Mouse (Mus musculus): ENCODE data around the gene Gfra4.

- TF ChIP-seq POLR2A (IDR thresholded peaks at IDR 0.05; ENCODE audit: control insufficient read depth, low read depth, low read length) (no peak), CTCF (IDR thresholded peaks at IDR 0.05; ENCODE audit: control insufficient read depth, insufficient read depth, insufficient replicate concordance, low read depth, low read length) (no peak)
These were observed 15.9 kb downstream of the Gfra4 start for GRCm38 (mm10) chr2:131026941-131027340.

Data from testis, adult 2 months (tissue).